17 mouse cellular contexts compared by ENCODE assay signal in the genomic region with DNA sequence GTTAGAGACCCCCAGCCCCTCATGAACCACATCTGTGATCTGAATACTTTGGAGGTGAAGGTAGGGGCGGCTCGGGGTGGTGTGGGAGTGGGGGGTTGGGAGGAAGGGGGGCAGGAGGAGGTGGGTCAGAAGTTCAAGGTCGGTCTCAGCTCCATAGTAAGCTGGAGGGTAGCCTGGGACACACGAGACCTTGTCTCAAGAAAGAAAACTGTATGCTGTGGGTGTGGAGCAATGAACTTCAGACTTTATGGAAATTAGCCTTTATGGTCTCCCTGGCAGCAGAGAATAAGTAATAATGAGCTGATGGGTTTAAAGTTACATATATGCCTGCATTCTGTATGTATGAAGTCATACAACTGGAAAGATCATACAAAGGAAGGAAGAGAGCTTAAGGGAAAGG.
"Had no signal": no experiment of that assay in that cellular context is flagged by ENCODE, and none has a peak within 500 bp of the region (broad histone marks: within the 10 kb centered on the region; RNA-seq: fewer than 3 reads in every experiment).

No protein-coding gene starts in this region.

- H3K9me3 ChIP-seq: liver, embryonic 13.5 days; midbrain, embryonic 12.5 days; midbrain, embryonic 15.5 days; neural tube, embryonic 13.5 days had no signal

- H3K4me2 ChIP-seq: liver, embryonic 13.5 days; midbrain, embryonic 12.5 days; midbrain, embryonic 15.5 days; neural tube, embryonic 13.5 days had no signal

- H3K4me3 ChIP-seq: left cerebral cortex, adult 2 months; liver, embryonic 13.5 days; midbrain, embryonic 12.5 days; midbrain, embryonic 15.5 days; myocyte; neural tube, embryonic 13.5 days had no signal

- H3K27ac ChIP-seq: kidney, postnatal 0 days; left cerebral cortex, adult 2 months; liver, embryonic 13.5 days; macrophage; midbrain, embryonic 12.5 days; midbrain, embryonic 15.5 days; neural tube, embryonic 13.5 days had no signal

- H3K9ac ChIP-seq: liver, embryonic 13.5 days; midbrain, embryonic 12.5 days; midbrain, embryonic 15.5 days; neural tube, embryonic 13.5 days had no signal

- DNase-seq: kidney, adult 2 months; kidney, postnatal 25 days; layer of hippocampus, postnatal 36 days; liver, embryonic 13.5 days; lung, adult 2 months; lung, postnatal 14 days; retina, postnatal 1 day; right cerebral cortex, postnatal 25 days; thymus, adult 2 months; thymus, postnatal 14 days had no signal

- ATAC-seq: midbrain, embryonic 15.5 days had no signal

- H3K4me1 ChIP-seq: midbrain, embryonic 12.5 days; midbrain, embryonic 15.5 days; neural tube, embryonic 13.5 days had no signal

- H3K27me3 ChIP-seq: liver, embryonic 13.5 days; midbrain, embryonic 12.5 days; midbrain, embryonic 15.5 days; neural tube, embryonic 13.5 days had no signal

- H3K36me3 ChIP-seq: midbrain, embryonic 15.5 days had no signal
